Comparison of ENCODE assay signal across 33 mouse cellular contexts in the genomic region with DNA sequence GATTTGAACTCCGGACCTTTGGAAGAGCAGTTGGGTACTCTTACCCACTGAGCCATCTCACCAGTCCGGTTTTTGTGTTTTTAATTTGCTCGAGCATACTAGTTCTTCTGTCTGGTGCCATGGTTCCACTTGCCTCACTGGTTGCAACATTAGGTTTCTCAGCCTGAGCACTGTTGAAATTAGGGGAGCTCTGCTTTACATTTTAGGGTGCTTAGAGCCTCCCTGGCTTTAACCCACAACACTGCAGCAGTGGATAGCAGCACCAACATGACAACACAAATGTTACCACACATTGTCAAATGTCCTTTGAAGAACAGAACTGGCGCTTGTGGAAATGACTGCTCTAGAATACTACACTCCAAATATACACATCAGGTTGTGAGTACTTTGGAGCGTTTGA.
"Had no signal": no experiment of that assay in that cellular context is flagged by ENCODE, and none has a peak within 500 bp of the region (broad histone marks: within the 10 kb centered on the region; RNA-seq: fewer than 3 reads in every experiment).

No protein-coding gene starts in this region.

- DNase-seq: left cerebral cortex, postnatal 4 days; liver; liver, embryonic 13.5 days; liver, postnatal 0 days; lung, adult 18-20 months; lung, adult 2 months; lung, embryonic 14.5 days; lung, postnatal 10 days; lung, postnatal 14 days; lung, postnatal 36 days; lung, postnatal 4 days; midbrain, embryonic 14.5 days had no signal

- H3K36me3 ChIP-seq: limb, embryonic 10.5 days; limb, embryonic 12.5 days; limb, embryonic 13.5 days; limb, embryonic 15.5 days; liver, embryonic 12.5 days; liver, embryonic 13.5 days; liver, embryonic 15.5 days; lung, embryonic 15.5 days; midbrain, embryonic 10.5 days; midbrain, embryonic 12.5 days; midbrain, embryonic 13.5 days; midbrain, embryonic 15.5 days; neural tube, embryonic 12.5 days; neural tube, embryonic 13.5 days had no signal

- H3K4me1 ChIP-seq: limb, embryonic 10.5 days; limb, embryonic 12.5 days; limb, embryonic 13.5 days; limb, embryonic 15.5 days; liver, embryonic 12.5 days; liver, embryonic 13.5 days; liver, embryonic 15.5 days; lung, embryonic 15.5 days; midbrain, embryonic 10.5 days; midbrain, embryonic 12.5 days; midbrain, embryonic 13.5 days; midbrain, embryonic 15.5 days; neural tube, embryonic 12.5 days; neural tube, embryonic 13.5 days had no signal

- H3K27ac ChIP-seq: limb, embryonic 10.5 days; limb, embryonic 12.5 days; limb, embryonic 13.5 days; limb, embryonic 15.5 days; liver, embryonic 12.5 days; liver, embryonic 13.5 days; liver, embryonic 14.5 days; liver, embryonic 15.5 days; lung, embryonic 15.5 days; macrophage; midbrain, embryonic 10.5 days; midbrain, embryonic 12.5 days; midbrain, embryonic 13.5 days; midbrain, embryonic 15.5 days; neural tube, embryonic 12.5 days; neural tube, embryonic 13.5 days had no signal

- H3K9me3 ChIP-seq: limb, embryonic 10.5 days; limb, embryonic 12.5 days; limb, embryonic 15.5 days; liver, embryonic 12.5 days; liver, embryonic 13.5 days; liver, embryonic 15.5 days; lung, embryonic 15.5 days; midbrain, embryonic 10.5 days; midbrain, embryonic 12.5 days; midbrain, embryonic 13.5 days; midbrain, embryonic 15.5 days; neural tube, embryonic 12.5 days; neural tube, embryonic 13.5 days had no signal

- H3K27me3 ChIP-seq: limb, embryonic 12.5 days; limb, embryonic 13.5 days; limb, embryonic 15.5 days; liver, embryonic 12.5 days; liver, embryonic 13.5 days; liver, embryonic 15.5 days; lung, embryonic 15.5 days; megakaryocyte, embryonic 14.5 days; midbrain, embryonic 12.5 days; midbrain, embryonic 13.5 days; midbrain, embryonic 15.5 days; neural tube, embryonic 12.5 days; neural tube, embryonic 13.5 days had no signal

- H3K4me3 ChIP-seq: limb, embryonic 10.5 days; limb, embryonic 12.5 days; limb, embryonic 13.5 days; limb, embryonic 15.5 days; liver, embryonic 12.5 days; liver, embryonic 13.5 days; liver, embryonic 15.5 days; lung, embryonic 15.5 days; megakaryocyte, embryonic 14.5 days; midbrain, embryonic 10.5 days; midbrain, embryonic 12.5 days; midbrain, embryonic 13.5 days; midbrain, embryonic 15.5 days; myocyte; neural tube, embryonic 12.5 days; neural tube, embryonic 13.5 days had no signal

- H3K4me2 ChIP-seq: limb, embryonic 12.5 days; limb, embryonic 13.5 days; limb, embryonic 15.5 days; liver, embryonic 11.5 days; liver, embryonic 12.5 days; liver, embryonic 13.5 days; liver, embryonic 15.5 days; lung, embryonic 14.5 days; lung, embryonic 15.5 days; midbrain, embryonic 11.5 days; midbrain, embryonic 12.5 days; midbrain, embryonic 13.5 days; midbrain, embryonic 15.5 days; neural tube, embryonic 12.5 days; neural tube, embryonic 13.5 days had no signal

- H3K9ac ChIP-seq: limb, embryonic 12.5 days; limb, embryonic 13.5 days; limb, embryonic 15.5 days; liver, embryonic 12.5 days; liver, embryonic 13.5 days; liver, embryonic 14.5 days; liver, embryonic 15.5 days; liver, postnatal 0 days; lung, embryonic 14.5 days; lung, embryonic 15.5 days; midbrain, embryonic 12.5 days; midbrain, embryonic 13.5 days; midbrain, embryonic 15.5 days; neural tube, embryonic 12.5 days; neural tube, embryonic 13.5 days had no signal

- ATAC-seq: liver, embryonic 12.5 days; liver, postnatal 0 days; lung, postnatal 0 days; midbrain, embryonic 13.5 days; midbrain, embryonic 15.5 days; midbrain, embryonic 16.5 days had no signal
